ENCODE assay signal across 11 mouse cellular contexts in genomic region chr12:72854377-72855032, GRCm38 (mm10).
DNase-seq lines count a peak whose midpoint lies in the region; ATAC-seq and TF ChIP-seq lines count a peak whose summit lies in the region.
"Had no signal": no experiment of that assay in that cellular context is flagged by ENCODE, and none has a peak within 500 bp of the region (broad histone marks: within the 10 kb centered on the region; RNA-seq: fewer than 3 reads in every experiment).

No protein-coding gene starts in this region.

- H3K4me1 ChIP-seq in heart, embryonic 12.5 days (replicated peaks): 0 out of 2 replicates have a peak, but pooled peaks cover 5% of the 10 kb centered on the region
- peaks cover 2% of the 10 kb centered on the region; the same call in 1 of the 2 replicates for H3K4me1 ChIP-seq in brown adipose tissue, adult 24 weeks (ENCODE audit: control insufficient read depth, insufficient read depth, insufficient read length, low read length)
- H3K4me1 ChIP-seq in hindbrain, embryonic 15.5 days (replicated peaks): 0 out of 2 replicates have a peak, but pooled peaks cover 8% of the 10 kb centered on the region
- H3K4me1 ChIP-seq in midbrain, embryonic 13.5 days (replicated peaks): peaks cover 13% of the 10 kb centered on the region

- no peaks in the 10 kb centered on the region for H3K9me3 ChIP-seq in heart, embryonic 12.5 days (replicated peaks)
- H3K9me3 ChIP-seq in hindbrain, embryonic 15.5 days: 0 out of 2 replicates have a peak, but pooled peaks cover 7% of the 10 kb centered on the region
- peaks cover 5% of the 10 kb centered on the region for H3K9me3 ChIP-seq in midbrain, embryonic 13.5 days

- intact Hi-C loops in left cerebral cortex, adult 2 months (cut with DNase I): loop anchor here (5.0 to 10.0 kb wide), 2 partner anchors 80 to 193 kb away; partner anchors contain the start of gene Six6
- intact Hi-C loops in left cerebral cortex, postnatal 14 days (cut with DNase I): loop anchor here (5.0 kb wide), 1 partner anchor 198 kb away; the partner anchor contains the start of gene Six1

- H3K9ac ChIP-seq in heart, embryonic 12.5 days: no peak overlapping the region
- no peak overlapping the region for H3K9ac ChIP-seq in hindbrain, embryonic 15.5 days
- no peak overlapping the region for H3K9ac ChIP-seq in midbrain, embryonic 13.5 days (replicated peaks)

- 3% methylated on average over 19 of the region's 19 CpGs for WGBS in heart, embryonic 12.5 days
- under 1% methylated on average over 19 of the region's 19 CpGs for WGBS in hindbrain, embryonic 15.5 days
- WGBS in midbrain, embryonic 13.5 days: under 1% methylated on average over 19 of the region's 19 CpGs

- peak overlapping the region; percentile 25 for H3K4me3 ChIP-seq in heart, embryonic 12.5 days
- H3K4me3 ChIP-seq in brown adipose tissue, adult 24 weeks (ENCODE audit: insufficient read depth, low read depth, low read length): peak overlapping the region; percentile 15; the same call in 1 of the 2 replicates
- peak overlapping the region; percentile 7; the same call in 1 of the 2 replicates for H3K4me3 ChIP-seq in hindbrain, embryonic 15.5 days
- no peak overlapping the region for H3K4me3 ChIP-seq in midbrain, embryonic 13.5 days (replicated peaks)
- no peak overlapping the region for H3K4me3 ChIP-seq in left cerebral cortex, adult 2 months

- no peaks in the 10 kb centered on the region for H3K36me3 ChIP-seq in heart, embryonic 12.5 days
- no peaks in the 10 kb centered on the region for H3K36me3 ChIP-seq in hindbrain, embryonic 15.5 days
- no peaks in the 10 kb centered on the region for H3K36me3 ChIP-seq in midbrain, embryonic 13.5 days

- H3K27me3 ChIP-seq in heart, embryonic 12.5 days (replicated peaks): peaks cover 63% of the 10 kb centered on the region
- peaks cover 90% of the 10 kb centered on the region for H3K27me3 ChIP-seq in hindbrain, embryonic 15.5 days
- H3K27me3 ChIP-seq in midbrain, embryonic 13.5 days: peaks cover 95% of the 10 kb centered on the region
- H3K27me3 ChIP-seq: CH12.LX had no signal

- no peak overlapping the region for H3K27ac ChIP-seq in heart, embryonic 12.5 days (ENCODE audit: poor library complexity, severe bottlenecking)
- no peak overlapping the region for H3K27ac ChIP-seq in brown adipose tissue, adult 24 weeks (replicated peaks; ENCODE audit: low read depth, low read length)
- no peak overlapping the region for H3K27ac ChIP-seq in hindbrain, embryonic 15.5 days (replicated peaks)
- no peak overlapping the region for H3K27ac ChIP-seq in midbrain, embryonic 13.5 days
- no peak overlapping the region for H3K27ac ChIP-seq in left cerebral cortex, adult 2 months

- no peak for TF ChIP-seq CTCF in left cerebral cortex, adult 2 months (IDR thresholded peaks at IDR 0.05)

- ATAC-seq in heart, embryonic 12.5 days (ENCODE audit: insufficient number of reproducible peaks, low FRiP score): no peak
- ATAC-seq in hindbrain, embryonic 15.5 days (ENCODE audit: low FRiP score, low read depth): no peak
- peak; percentile 70; the same call in 1 of the 2 replicates for ATAC-seq in midbrain, embryonic 13.5 days

- H3K4me2 ChIP-seq in heart, embryonic 12.5 days: peak overlapping the region; percentile 49
- peak overlapping the region; percentile 19 for H3K4me2 ChIP-seq in hindbrain, embryonic 15.5 days
- H3K4me2 ChIP-seq in midbrain, embryonic 13.5 days (replicated peaks): peak overlapping the region; percentile 19; the same call in 1 of the 2 replicates

- no peak for DNase-seq in heart, postnatal 4 days
- DNase-seq in left cerebral cortex, adult 2 months (ENCODE audit: extremely low spot score in 1 of 2, low spot score in 2 of 2): no peak
- DNase-seq in left cerebral cortex, postnatal 14 days (ENCODE audit: low spot score in 2 of 2): no peak
- DNase-seq in gastrocnemius, postnatal 4 days (ENCODE audit: low spot score in 2 of 2): no peak
- DNase-seq: cerebellum, adult 2 months; kidney, postnatal 36 days had no signal

Comparison
In these comparisons a context has a peak if more than half of its experiments do, and no peak if none do; other contexts are left out.
1. H3K4me3 ChIP-seq: peak in heart, embryonic 12.5 days (single experiment), brown adipose tissue, adult 24 weeks (single experiment) and hindbrain, embryonic 15.5 days (single experiment); none in midbrain, embryonic 13.5 days (single experiment) and left cerebral cortex, adult 2 months (single experiment).
2. Peak in every context shown above with its lines, with median percentiles within 50 percentile points of each other: H3K4me2 ChIP-seq.